Mouse (Mus musculus): ENCODE measurements around the gene Nr1h3. TPM values are rescaled to one million over a fixed set of nuclear protein-coding genes. Genes with fewer than 3 reads are reported as not detected.

Nr1h3 gene
- polyA plus RNA-seq, 1 experiment from 2014 or later = 1.1 TPM

DNA sequence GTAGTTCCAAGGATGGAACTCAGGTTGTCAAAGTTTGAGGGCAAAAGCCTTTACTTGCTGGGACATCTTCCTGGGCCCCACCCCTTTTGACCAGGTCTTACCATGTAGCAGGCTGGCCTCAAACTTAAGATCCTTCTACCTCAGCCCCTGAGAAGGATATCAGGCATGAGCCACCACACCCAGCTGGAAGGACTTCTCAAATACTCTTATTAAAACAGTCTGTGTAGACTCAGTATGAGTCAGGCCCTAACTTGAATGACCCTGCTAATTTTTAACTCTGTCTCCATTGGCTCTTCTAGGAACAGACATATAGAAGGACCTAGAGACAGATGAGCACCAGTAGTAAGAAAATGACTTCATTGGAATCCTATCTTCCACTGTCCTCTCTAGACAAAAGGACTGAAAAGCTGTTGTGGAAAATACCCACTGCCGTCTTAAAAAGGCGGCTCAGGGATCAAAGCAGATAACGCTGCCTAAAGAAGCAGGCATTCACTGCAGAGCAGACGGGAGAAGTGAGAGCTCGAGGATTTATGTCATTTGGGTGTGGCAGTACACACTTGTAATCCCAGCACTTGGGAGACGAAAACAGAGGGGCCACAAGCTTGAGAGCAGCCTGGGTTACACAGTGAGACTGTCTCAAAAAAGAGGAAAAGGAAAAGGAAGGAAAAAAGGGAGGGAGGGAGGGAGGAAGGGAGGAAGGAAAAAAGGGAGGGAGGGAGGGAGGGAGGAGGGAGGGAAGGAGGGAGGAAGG is 45.5 kb downstream of the Nr1h3 start:
- no peak overlapping the region for H3K4me3 ChIP-seq
- H3K9me3 ChIP-seq = no peaks in the 10 kb centered on the region
- H3K27ac ChIP-seq (replicated peaks) = no peak overlapping the region
- peaks cover 96% of the 10 kb centered on the region for H3K36me3 ChIP-seq
- no peaks in the 10 kb centered on the region for H3K27me3 ChIP-seq
- H3K4me2 ChIP-seq = no peak overlapping the region
- ATAC-seq (ENCODE audit: low read depth) = no peak
- H3K4me1 ChIP-seq (replicated peaks) = no peaks in the 10 kb centered on the region
- WGBS = 19% methylated on average over 6 of the region's 6 CpGs
- no peak overlapping the region for H3K9ac ChIP-seq

DNA sequence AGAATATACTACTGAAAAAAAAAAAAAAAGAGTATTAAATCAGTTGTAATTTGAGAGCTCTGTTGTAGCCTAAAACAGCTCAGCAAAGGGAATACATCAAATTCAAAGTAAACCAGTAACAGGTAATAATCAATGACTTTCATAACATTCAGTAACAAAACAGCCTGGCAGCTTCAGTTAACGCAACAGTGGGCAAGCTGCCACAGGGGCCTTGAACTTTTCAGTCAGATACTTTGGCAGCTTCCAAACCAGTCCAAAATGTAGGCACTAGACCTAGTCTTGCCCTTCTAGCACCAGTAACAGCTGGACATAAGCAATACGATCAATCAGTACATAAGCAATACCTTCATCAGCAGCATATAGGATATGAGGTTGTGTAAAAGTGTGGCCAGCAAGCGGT is 48.5 kb downstream of the Nr1h3 start:
- Histone ChIP-seq H3K27me3 (no peaks in the 10 kb centered on the region), H3K4me1 (replicated peaks) (no peaks in the 10 kb centered on the region), H3K9me3 (no peaks in the 10 kb centered on the region), H3K9ac (no peak overlapping the region), H3K27ac (replicated peaks) (no peak overlapping the region), H3K4me2 (no peak overlapping the region), H3K4me3 (no peak overlapping the region), H3K36me3 (peaks cover 93% of the 10 kb centered on the region)
- ATAC-seq (ENCODE audit: low read depth) = no peak
- 94% methylated on average over 3 of the region's 3 CpGs for WGBS

DNA sequence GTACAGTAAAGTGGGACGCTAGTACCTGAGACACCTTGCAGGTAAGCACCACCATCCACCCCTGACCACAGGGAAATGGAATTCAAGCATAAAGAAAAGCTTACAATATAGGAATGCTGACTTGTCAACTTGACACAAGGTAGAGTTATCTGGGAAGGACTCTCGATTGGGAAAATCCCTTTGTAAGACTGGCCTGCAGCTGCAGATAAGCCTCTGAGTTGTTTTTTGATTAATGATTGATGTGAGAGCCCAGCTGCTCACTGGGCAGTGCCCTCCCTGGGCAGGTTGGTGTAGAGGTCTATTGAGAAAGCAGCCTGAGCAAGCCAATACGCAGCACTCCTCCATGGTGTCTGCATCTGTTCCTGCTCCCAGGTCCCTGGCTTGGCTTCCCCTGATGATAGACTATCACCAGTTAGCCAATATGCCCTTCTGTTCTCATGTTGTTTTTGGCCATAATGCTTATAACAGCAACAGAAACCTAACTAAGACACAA is 49.7 kb downstream of the Nr1h3 start:
- no peaks in the 10 kb centered on the region for H3K27me3 ChIP-seq
- 86% methylated on average over 3 of the region's 3 CpGs for WGBS
- ATAC-seq (ENCODE audit: low read depth) = no peak
- H3K4me1 ChIP-seq (replicated peaks) = no peaks in the 10 kb centered on the region
- no peak overlapping the region for H3K4me2 ChIP-seq
- H3K27ac ChIP-seq (replicated peaks) = no peak overlapping the region
- H3K36me3 ChIP-seq = peaks cover 93% of the 10 kb centered on the region
- no peak overlapping the region for H3K4me3 ChIP-seq
- no peaks in the 10 kb centered on the region for H3K9me3 ChIP-seq
- H3K9ac ChIP-seq = no peak overlapping the region

DNA sequence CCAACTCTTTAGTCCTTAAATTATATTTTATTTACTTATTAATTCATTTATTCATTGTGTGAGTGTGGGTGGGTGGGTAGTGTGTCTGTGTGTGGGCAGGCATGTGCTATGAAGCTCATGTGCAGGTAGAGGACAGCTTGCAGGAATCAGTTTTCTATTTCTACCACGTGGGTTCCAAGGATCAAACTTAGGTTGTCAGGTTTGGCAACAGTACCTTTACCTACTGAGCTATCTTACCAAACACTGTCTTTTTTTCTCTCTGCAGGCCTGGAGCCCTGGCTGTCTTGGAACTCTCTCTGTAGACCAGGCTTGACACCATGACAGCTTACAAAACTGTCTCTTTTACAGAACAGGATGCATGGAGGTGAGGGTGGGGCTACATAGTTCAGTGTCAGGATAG is 51.3 kb downstream of the Nr1h3 start:
- no peak overlapping the region for H3K27ac ChIP-seq (replicated peaks)
- no peak overlapping the region for H3K4me2 ChIP-seq
- H3K4me1 ChIP-seq (replicated peaks) = no peaks in the 10 kb centered on the region
- WGBS = 85% methylated on average over 1 of the region's 1 CpGs
- no peaks in the 10 kb centered on the region for H3K27me3 ChIP-seq
- H3K9me3 ChIP-seq = no peaks in the 10 kb centered on the region
- H3K9ac ChIP-seq = no peak overlapping the region
- no peak overlapping the region for H3K4me3 ChIP-seq
- H3K36me3 ChIP-seq = peaks cover 93% of the 10 kb centered on the region
- ATAC-seq (ENCODE audit: low read depth) = no peak

DNA sequence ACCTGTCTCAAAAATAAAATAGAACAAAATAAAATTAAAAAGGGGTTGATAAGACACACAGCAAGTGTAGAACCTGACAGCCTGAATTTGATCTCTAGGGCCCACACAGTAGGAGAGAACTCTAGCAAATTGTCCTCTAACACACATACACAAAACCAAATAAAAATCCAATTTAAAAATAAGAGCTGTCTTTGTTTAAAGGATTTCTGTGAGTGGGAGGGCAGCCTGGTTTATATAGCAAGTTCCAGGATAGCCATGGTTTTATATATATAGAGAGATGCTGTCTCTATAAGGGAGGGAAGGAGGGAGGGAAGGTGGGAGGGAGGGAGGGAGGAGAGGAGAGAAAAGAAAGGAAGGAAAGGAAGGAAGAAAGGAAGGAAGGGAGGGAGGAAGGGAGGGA is 54.5 kb downstream of the Nr1h3 start:
- no peak overlapping the region for H3K4me3 ChIP-seq
- no peaks in the 10 kb centered on the region for H3K9me3 ChIP-seq
- H3K4me2 ChIP-seq = no peak overlapping the region
- H3K9ac ChIP-seq = no peak overlapping the region
- H3K36me3 ChIP-seq = peaks cover 92% of the 10 kb centered on the region
- H3K27ac ChIP-seq (replicated peaks) = no peak overlapping the region
- no peaks in the 10 kb centered on the region for H3K27me3 ChIP-seq
- no peak for ATAC-seq (ENCODE audit: low read depth)
- H3K4me1 ChIP-seq (replicated peaks) = no peaks in the 10 kb centered on the region

DNA sequence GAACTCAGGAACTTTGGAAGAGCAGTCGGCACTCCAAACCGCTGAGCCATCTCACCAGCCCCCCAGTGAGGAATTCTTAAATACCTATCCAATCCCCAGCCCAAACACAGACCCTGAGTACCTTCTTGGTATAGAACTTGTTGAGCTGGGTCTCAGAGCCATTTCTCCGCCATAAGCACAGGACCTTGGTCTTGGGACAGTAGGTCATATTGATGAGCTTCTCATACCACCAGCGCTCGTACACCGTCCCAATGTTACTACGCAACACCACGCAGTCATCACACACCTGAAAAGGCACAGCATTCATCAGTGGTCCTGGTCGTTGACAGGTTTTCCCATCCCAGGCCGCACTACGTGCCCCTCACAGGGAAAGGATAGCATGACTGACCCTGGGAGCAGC is 59.2 kb downstream of the Nr1h3 start:
- Histone ChIP-seq H3K27me3 (no peaks in the 10 kb centered on the region), H3K9me3 (no peaks in the 10 kb centered on the region), H3K27ac (replicated peaks) (no peak overlapping the region), H3K4me2 (no peak overlapping the region), H3K9ac (no peak overlapping the region), H3K4me3 (no peak overlapping the region), H3K4me1 (replicated peaks) (no peaks in the 10 kb centered on the region), H3K36me3 (peaks cover 94% of the 10 kb centered on the region)
- WGBS = 94% methylated on average over 11 of the region's 11 CpGs
- no peak for ATAC-seq (ENCODE audit: low read depth)

DNA sequence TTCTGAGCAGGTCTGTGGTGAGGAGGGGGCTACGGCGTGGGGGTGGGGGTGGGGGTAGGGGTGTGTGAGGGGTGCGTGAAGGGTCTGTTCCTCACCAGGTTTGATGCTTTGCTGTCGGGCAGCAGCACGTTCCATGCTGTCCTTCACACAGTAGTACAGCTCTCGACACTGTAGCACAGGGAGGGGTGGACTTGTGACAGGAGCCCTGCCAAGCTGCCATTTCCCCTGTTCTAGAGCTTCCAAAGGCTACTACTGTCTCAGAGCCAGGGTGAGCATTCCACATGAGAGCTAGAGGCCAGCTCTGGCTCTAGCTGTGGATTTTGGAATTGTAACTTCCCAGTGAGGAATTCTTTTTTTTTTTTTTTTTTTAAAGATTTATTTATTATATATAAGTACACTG is 59.7 kb downstream of the Nr1h3 start:
- Histone ChIP-seq H3K36me3 (peaks cover 96% of the 10 kb centered on the region), H3K4me3 (no peak overlapping the region), H3K4me2 (no peak overlapping the region), H3K9me3 (no peaks in the 10 kb centered on the region), H3K4me1 (replicated peaks) (no peaks in the 10 kb centered on the region), H3K9ac (no peak overlapping the region), H3K27me3 (no peaks in the 10 kb centered on the region), H3K27ac (replicated peaks) (no peak overlapping the region)
- WGBS = 94% methylated on average over 6 of the region's 6 CpGs
- ATAC-seq (ENCODE audit: low read depth) = no peak

DNA sequence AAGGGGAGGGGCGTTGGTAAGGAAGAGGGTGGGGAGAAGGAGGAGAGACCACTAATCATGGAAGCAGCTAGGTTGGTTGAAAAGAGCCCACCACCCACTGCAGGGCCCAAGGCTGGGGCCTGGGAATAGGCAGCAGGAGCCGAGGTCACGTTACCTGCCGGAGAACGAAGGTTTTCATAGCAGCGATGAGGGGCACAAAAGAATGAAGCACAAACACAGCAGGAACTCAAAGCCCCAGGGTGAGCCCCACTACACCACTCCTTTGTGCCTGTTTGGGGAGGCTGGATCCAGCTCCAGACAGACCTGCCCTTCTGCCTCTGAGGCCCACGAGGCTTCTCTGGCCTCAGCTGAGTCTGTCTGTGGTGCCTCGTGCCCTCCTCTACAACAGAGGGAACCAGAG is 62.9 kb downstream of the Nr1h3 start:
- 82% methylated on average over 8 of the region's 8 CpGs for WGBS
- H3K4me1 ChIP-seq (replicated peaks) = no peaks in the 10 kb centered on the region
- H3K9ac ChIP-seq = no peak overlapping the region
- no peak overlapping the region for H3K4me2 ChIP-seq
- no peak overlapping the region for H3K4me3 ChIP-seq
- ATAC-seq (ENCODE audit: low read depth) = no peak
- no peaks in the 10 kb centered on the region for H3K9me3 ChIP-seq
- no peak overlapping the region for H3K27ac ChIP-seq (replicated peaks)
- H3K36me3 ChIP-seq = peaks cover 80% of the 10 kb centered on the region
- H3K27me3 ChIP-seq = no peaks in the 10 kb centered on the region

DNA sequence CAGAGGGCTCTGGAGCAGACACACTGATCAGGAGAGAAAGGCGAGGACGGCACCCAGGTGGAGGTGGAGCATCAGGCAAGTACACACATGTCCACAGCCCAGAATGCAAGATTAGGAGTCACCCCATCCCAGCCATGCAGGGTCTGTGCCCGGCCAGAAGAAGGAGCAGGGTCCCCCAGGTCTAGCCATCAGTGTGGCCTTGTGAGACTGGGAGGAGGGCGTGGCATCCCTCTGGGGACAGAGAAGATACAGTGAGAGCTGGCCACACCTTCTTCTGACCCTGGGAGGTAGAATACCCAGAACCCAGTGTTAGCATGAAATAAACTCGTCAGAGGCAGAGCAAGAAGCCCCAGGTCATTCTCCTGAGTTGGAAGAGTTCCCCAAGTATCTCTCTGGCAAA is 63.3 kb downstream of the Nr1h3 start:
- Histone ChIP-seq H3K9ac (no peak overlapping the region), H3K36me3 (peaks cover 76% of the 10 kb centered on the region), H3K4me3 (no peak overlapping the region), H3K4me2 (no peak overlapping the region), H3K27me3 (no peaks in the 10 kb centered on the region), H3K4me1 (replicated peaks) (no peaks in the 10 kb centered on the region), H3K27ac (replicated peaks) (no peak overlapping the region), H3K9me3 (no peaks in the 10 kb centered on the region)
- no peak for ATAC-seq (ENCODE audit: low read depth)
- WGBS = 79% methylated on average over 5 of the region's 5 CpGs

DNA sequence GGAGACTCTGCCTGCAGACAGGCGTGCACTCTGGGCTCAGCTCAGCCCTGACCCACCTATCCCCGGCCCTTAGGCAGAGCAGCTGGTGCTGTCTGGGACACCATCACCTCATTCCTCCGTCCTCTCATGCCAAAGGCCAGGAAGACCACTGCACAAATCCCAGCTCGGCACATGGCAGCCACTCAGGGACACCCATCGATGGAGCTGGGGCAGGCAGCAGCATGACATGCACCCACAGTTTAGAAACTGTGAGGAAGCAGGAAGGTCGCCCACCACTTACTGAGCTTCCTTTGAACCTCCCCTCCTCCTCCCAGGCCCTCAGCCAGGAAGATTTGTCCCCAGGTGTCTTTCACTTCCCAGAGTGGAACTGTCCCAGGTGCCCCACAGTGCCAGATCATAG is 65.2 kb downstream of the Nr1h3 start:
- peaks cover 59% of the 10 kb centered on the region for H3K36me3 ChIP-seq

DNA sequence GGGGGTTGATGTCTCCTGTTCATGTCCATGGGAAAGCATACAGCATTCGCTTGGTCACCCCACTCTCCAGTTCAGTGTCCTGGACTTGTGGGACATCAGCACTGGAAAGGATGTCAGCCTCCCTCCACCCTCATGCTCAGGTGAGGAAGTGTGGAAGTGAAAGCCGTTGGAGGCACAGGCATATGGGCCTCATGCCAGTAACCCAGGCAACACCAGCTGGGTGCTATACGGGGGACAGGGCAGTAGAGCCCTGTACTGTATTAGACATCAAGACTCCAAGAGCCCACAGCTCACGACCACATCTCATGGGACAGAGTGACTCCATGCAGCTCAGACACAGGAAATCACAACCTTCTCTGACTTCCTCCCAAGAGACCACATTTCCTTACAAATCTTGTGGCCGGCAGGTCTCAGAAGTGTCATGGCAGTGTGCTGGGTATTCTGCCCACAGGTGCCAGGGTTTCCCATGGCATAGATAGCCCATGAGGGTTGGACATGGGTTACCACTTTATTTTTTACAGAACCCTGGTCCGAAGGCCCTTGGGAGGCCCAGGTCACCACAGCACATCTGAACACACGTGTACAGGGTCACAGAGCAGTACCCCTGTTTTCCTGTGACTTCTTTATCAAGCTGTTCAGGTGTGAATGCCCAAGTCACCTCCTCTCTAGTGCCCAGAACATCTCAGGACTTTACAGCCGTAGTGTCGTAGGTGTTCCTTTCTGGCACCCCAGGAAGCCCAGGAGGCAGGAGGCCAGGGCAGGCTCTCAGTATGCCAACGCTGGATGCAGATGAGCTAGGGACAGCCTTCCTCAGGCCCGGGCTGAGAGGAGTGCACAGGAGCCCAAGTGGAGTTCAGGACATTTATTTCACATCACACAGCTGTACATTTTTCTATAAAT is 65.9 kb downstream of the Nr1h3 start:
- Histone ChIP-seq H3K4me1 (replicated peaks) (no peaks in the 10 kb centered on the region), H3K4me2 (no peak overlapping the region), H3K9me3 (no peaks in the 10 kb centered on the region), H3K4me3 (no peak overlapping the region), H3K27me3 (no peaks in the 10 kb centered on the region), H3K27ac (replicated peaks) (no peak overlapping the region), H3K36me3 (peaks cover 52% of the 10 kb centered on the region), H3K9ac (no peak overlapping the region)
- ATAC-seq (ENCODE audit: low read depth) = no peak
- 84% methylated on average over 11 of the region's 11 CpGs for WGBS

More for the DNA sequence above, 65.2 kb downstream of the Nr1h3 start:
- no peaks in the 10 kb centered on the region for H3K4me1 ChIP-seq (replicated peaks)
- no peak for ATAC-seq (ENCODE audit: low read depth)
- WGBS = 81% methylated on average over 6 of the region's 6 CpGs
- no peak overlapping the region for H3K4me3 ChIP-seq
- no peaks in the 10 kb centered on the region for H3K27me3 ChIP-seq
- H3K9me3 ChIP-seq = no peaks in the 10 kb centered on the region
- H3K4me2 ChIP-seq = no peak overlapping the region
- no peak overlapping the region for H3K27ac ChIP-seq (replicated peaks)
- no peak overlapping the region for H3K9ac ChIP-seq

Measured in neural tube, embryonic 13.5 days (tissue).